Mouse (Mus musculus) liver, postnatal 0 days (tissue): ENCODE measurements at regions not wholly inside any gene's neighbourhood (a gene's known extent, or its start where the extent isn't known, plus 50 kb on each side); places are given as distances from the start of the nearest gene placed in this dataset.

Experiments
- CTCF ChIP-seq: sonication (generic); IDR thresholded peaks from 2 replicates; pipeline ENCODE4 v1.5.1; 2016; ENCODE audit warnings: antibody characterized with exemption, low read depth
- EP300 ChIP-seq: IDR thresholded peaks from 2 replicates; pipeline ENCODE4 v1.6.1; 2016; ENCODE audit warnings: antibody characterized with exemption, low read depth, mild to moderate bottlenecking

DNA sequence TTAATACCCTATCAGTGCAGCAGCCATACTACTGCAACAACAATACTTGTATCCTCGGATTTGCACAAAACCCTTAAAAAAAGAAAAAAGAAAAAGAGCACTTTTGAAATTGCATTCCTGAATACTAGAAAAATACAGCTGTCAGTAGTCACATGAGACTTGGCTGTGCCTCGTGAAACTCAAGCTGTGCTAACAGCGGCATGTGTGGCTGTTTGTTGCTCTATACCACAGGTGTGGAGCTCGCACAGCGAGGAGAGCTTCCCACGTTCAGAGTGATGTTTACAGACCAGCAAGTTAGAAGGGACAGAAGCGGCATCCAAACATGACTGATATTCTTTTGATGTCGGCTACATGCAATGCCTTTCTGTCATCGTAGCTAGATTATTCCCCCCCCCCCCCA is 169.8 kb downstream of the Gm12689 start:
- TF ChIP-seq CTCF (no peak), EP300 (no peak)
